Mouse (Mus musculus): ENCODE data around the gene Chd6. TPM values are rescaled to one million over a fixed set of nuclear protein-coding genes. Genes with fewer than 3 reads are reported as not detected.

Chd6 gene
- total and polyA plus RNA-seq, 3 experiments: 10.8 to 19.7 (median 14.0) TPM

DNA sequence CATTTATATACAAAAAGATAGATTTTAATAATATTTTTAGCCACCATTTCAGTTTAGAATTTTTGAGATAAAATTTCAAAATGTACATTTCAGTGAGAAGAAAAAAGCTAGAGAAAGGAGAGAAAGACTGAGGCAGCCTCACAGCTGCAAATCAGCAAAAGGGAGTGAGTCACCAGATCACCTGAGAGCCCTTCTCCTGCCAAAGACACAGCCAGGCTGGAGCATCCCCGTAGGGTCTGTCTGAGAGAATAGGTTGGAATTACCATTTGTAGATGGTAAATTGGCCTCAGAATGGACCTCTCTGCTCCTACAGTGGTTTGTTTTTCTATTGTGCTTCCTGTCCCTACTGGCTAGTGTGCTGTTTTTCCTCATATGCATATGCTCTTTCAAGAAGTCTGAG lies 84.3 kb downstream of the Chd6 start:
- no peaks in the 10 kb centered on the region for H3K79me2 ChIP-seq (replicated peaks; ENCODE audit: control insufficient read depth, extremely low read depth, insufficient read depth, poor library complexity, severe bottlenecking)
- dilution Hi-C loops (cut with MboI; ENCODE audit: extremely low pct_ligation_motif_present, extremely low pct_unique_long_range_greater_than_20kb, low sequenced_read_pairs): no loop called here

GRCm38 (mm10) chr2:161017913-161018312 lies 91.0 kb downstream of the Chd6 start:
- Histone ChIP-seq H3K4me3 (replicated peaks in 1 of 3; ENCODE audit: low read depth in 2 of 3, low read length in 2 of 3, poor library complexity in 1 of 3) (no peak overlapping the region), H3K4me2 (ENCODE audit: insufficient read depth, low read depth, poor library complexity, severe bottlenecking) (no peak overlapping the region), H3K9me3 (replicated peaks; ENCODE audit: low read length) (no peaks in the 10 kb centered on the region), H3K27ac (ENCODE audit: insufficient read depth, low read depth) (no peak overlapping the region), H3K9ac (ENCODE audit: insufficient read depth, low read depth) (no peak overlapping the region), H3K27me3 (replicated peaks) (no peaks in the 10 kb centered on the region), H3K4me1 (ENCODE audit: control insufficient read depth in 1 of 2, insufficient read depth in 2 of 2) (peaks cover 0 to 3% of the 10 kb centered on the region in 2 experiments; a peak in 1 of 4 replicates), H3K79me2 (replicated peaks; ENCODE audit: control insufficient read depth, extremely low read depth, insufficient read depth, poor library complexity, severe bottlenecking) (no peaks in the 10 kb centered on the region), H3K36me3 (replicated peaks in 1 of 2; ENCODE audit: control insufficient read depth in 1 of 2, insufficient read depth in 1 of 2, low read length in 1 of 2) (peaks cover 47 to 79% of the 10 kb centered on the region in 2 experiments)
- in situ Hi-C loops (cut with MboI; ENCODE audit: low pct_ligation_motif_present, low pct_unique_long_range_greater_than_20kb, low sequenced_read_pairs) (no loop called here), dilution Hi-C loops (cut with MboI; ENCODE audit: extremely low pct_ligation_motif_present, extremely low pct_unique_long_range_greater_than_20kb, low sequenced_read_pairs) (no loop called here)
- no peak for DNase-seq (ENCODE audit: extremely low read depth)
- TF ChIP-seq TBP (conservative IDR thresholded peaks at IDR 0.05; ENCODE audit: low read depth, low read length): no peak
- no peak for TF ChIP-seq PAX5 (IDR thresholded peaks at IDR 0.05; ENCODE audit: low read length)
- TF ChIP-seq NRF1 (IDR thresholded peaks at IDR 0.05; ENCODE audit: low read depth, low read length): no peak
- TF ChIP-seq MEF2A (IDR thresholded peaks at IDR 0.05; ENCODE audit: borderline replicate concordance, low read depth, low read length): no peak
- no peak for TF ChIP-seq MAFK (IDR thresholded peaks at IDR 0.05; ENCODE audit: insufficient replicate concordance, low read length)
- TF ChIP-seq MYC (IDR thresholded peaks at IDR 0.05; ENCODE audit: low read depth, low read length): no peak
- no peak for TF ChIP-seq NELFE (IDR thresholded peaks at IDR 0.05; ENCODE audit: low read depth, low read length)
- no peak for TF ChIP-seq UBTF (IDR thresholded peaks at IDR 0.05; ENCODE audit: low read depth, low read length)
- TF ChIP-seq ZKSCAN1 (IDR thresholded peaks at IDR 0.05; ENCODE audit: borderline replicate concordance, low read depth, low read length): no peak
- TF ChIP-seq ETS1 (conservative IDR thresholded peaks at IDR 0.05; ENCODE audit: low read depth, low read length): no peak
- no peak for TF ChIP-seq ZNF384 (IDR thresholded peaks at IDR 0.05; ENCODE audit: low read depth, low read length)
- no peak for TF ChIP-seq MAX (IDR thresholded peaks at IDR 0.05; ENCODE audit: low read length)
- TF ChIP-seq SIN3A (IDR thresholded peaks at IDR 0.05; ENCODE audit: low read length): no peak
- TF ChIP-seq POLR2AphosphoS2 (IDR thresholded peaks at IDR 0.05; ENCODE audit: low read depth, low read length): no peak
- no peak for TF ChIP-seq CTCF (conservative IDR thresholded peaks at IDR 0.05 in 1 of 2, IDR thresholded peaks at IDR 0.05 in 1 of 2; ENCODE audit: low read depth in 2 of 2, low read length in 2 of 2)
- no peak for TF ChIP-seq BHLHE40 (IDR thresholded peaks at IDR 0.05; ENCODE audit: low read depth, low read length)

More for the DNA sequence above, 84.3 kb downstream of the Chd6 start:
- Histone ChIP-seq H3K9me3 (replicated peaks; ENCODE audit: low read length) (no peaks in the 10 kb centered on the region), H3K4me1 (ENCODE audit: control insufficient read depth in 1 of 2, insufficient read depth in 2 of 2) (no peaks in the 10 kb centered on the region), H3K27me3 (replicated peaks) (no peaks in the 10 kb centered on the region), H3K4me2 (ENCODE audit: insufficient read depth, low read depth, poor library complexity, severe bottlenecking) (no peak overlapping the region), H3K9ac (ENCODE audit: insufficient read depth, low read depth) (no peak overlapping the region), H3K4me3 (replicated peaks in 1 of 3; ENCODE audit: low read depth in 2 of 3, low read length in 2 of 3, poor library complexity in 1 of 3) (no peak overlapping the region), H3K27ac (ENCODE audit: insufficient read depth, low read depth) (no peak overlapping the region), H3K36me3 (replicated peaks in 1 of 2; ENCODE audit: control insufficient read depth in 1 of 2, insufficient read depth in 1 of 2, low read length in 1 of 2) (peaks cover 35 to 69% of the 10 kb centered on the region in 2 experiments)
- in situ Hi-C loops (cut with MboI; ENCODE audit: low pct_ligation_motif_present, low pct_unique_long_range_greater_than_20kb, low sequenced_read_pairs): no loop called here
- no peak for DNase-seq (ENCODE audit: extremely low read depth)
- TF ChIP-seq PAX5 (IDR thresholded peaks at IDR 0.05; ENCODE audit: low read length) (no peak), ELF1 (IDR thresholded peaks at IDR 0.05; ENCODE audit: low read depth, low read length) (no peak), POLR2AphosphoS2 (IDR thresholded peaks at IDR 0.05; ENCODE audit: low read depth, low read length) (no peak), NELFE (IDR thresholded peaks at IDR 0.05; ENCODE audit: low read depth, low read length) (no peak), SMC3 (IDR thresholded peaks at IDR 0.05; ENCODE audit: low read depth, low read length) (no peak), USF2 (conservative IDR thresholded peaks at IDR 0.05; ENCODE audit: low read depth, low read length) (no peak), MYC (IDR thresholded peaks at IDR 0.05; ENCODE audit: low read depth, low read length) (no peak)
